Mouse (Mus musculus) erythroblast, adult 5-6 weeks (primary cell): ENCODE measurements around the gene Gm42715. TPM values are rescaled to one million over a fixed set of nuclear protein-coding genes. Genes with fewer than 3 reads are reported as not detected.
"Not testable (repeated sequence)": the region's sequence is repeated elsewhere in the genome, so short reads cannot be mapped to it uniquely, and the experiment has no call there.

ENCODE experiments used
- ATAC-seq: replicated peaks from 2 replicates; pipeline ENCODE4 v1.8.0; 2016; ENCODE audit warnings: moderate number of reproducible peaks, mild to moderate bottlenecking, moderate TSS enrichment, inconsistent platforms; ENCODE audit not compliant: poor library complexity, low FRiP score, severe bottlenecking
- total RNA-seq, 2 experiments: library from RNA; stranded (forward) in 1 of 2; stranded (reverse) in 1 of 2; fragments of 150-400 nt in 1 of 2; fragments of 200-764, 138-1000 nt in 1 of 2; gene quantifications; 2 replicates each; pipeline versions ENCODE4 v1.2.3 to v1.2.4; 2015 to 2017; ENCODE audit warnings: low replicate concordance in 2 of 2

The Gm42715 gene
- total RNA-seq (2015; ENCODE audit: low replicate concordance) (27.9 and 44.5 TPM in 2 replicates), total RNA-seq (2017; ENCODE audit: low replicate concordance) (17.4 and 34.6 TPM in 2 replicates)

DNA sequence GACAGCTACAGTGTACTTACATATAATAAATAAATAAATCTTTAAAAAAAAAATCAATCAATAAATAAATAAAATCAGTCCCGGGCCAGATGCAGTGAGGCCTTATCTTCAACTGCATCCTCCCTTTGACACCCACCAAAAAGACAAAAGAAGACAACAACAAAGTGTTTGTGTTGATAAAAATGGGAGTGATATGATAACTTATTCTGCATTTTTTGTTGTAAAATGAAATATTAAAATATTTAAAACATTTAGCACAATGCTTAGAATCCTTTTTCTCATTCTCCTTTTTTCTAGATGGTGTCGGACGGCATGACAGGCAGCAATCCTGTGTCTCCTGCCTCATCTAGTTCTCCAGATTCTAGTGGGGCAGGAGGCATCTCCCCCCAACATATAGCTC, at the start of gene Gm42715:
TSS of gene Gm42715 (plus strand) at position 301 of the 400 bp plus-strand sequence.
- no peak for ATAC-seq

- ATAC-seq: peak; percentile 48
These were observed 49.2 kb upstream of the Gm42715 start for GRCm38 (mm10) chr7:127470011-127470715.

DNA sequence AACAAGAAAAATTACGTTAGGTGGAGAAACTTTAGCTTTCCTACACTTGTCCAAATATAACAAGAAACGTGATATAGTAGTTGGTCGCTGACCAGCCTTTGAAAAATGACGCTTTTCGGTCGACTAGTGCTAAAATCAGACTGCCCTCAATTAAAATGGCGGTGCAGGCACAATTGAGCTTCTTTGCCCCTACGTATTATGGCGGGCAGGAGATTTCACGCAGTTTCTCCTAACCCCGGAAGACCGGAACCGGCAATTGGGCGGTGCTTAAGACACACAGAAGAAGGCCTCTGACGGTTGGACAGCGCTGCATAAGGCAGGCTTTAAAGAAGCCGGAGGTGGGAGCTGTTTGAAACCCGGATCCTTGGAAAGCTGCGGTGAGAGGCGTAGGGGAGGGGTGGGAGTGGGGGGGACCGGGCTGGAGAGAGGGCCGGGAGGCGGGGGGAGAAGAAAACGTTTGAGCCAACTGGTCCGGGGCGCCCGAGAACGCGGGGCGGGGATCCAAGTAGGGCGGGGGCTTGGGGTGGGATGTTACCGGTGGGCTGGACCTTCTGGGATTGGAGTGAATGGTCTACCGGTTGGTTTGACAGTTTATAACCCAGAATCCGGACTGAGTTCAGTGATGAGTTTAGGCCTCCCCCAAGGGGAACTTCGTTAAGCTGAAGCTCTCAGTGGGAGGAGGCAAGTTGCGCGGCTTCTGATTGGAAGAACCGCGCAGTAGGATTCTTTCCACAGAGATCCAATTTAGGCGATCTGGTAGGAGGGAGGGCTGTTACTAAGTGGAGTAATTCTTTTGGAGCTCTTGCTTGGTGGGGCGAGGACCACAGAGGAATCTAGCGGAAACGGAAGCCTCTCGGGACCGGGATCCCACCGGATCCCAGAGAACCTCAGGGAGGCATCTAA, 48.4 kb upstream of the Gm42715 start:
- ATAC-seq: peak; percentile 88

DNA sequence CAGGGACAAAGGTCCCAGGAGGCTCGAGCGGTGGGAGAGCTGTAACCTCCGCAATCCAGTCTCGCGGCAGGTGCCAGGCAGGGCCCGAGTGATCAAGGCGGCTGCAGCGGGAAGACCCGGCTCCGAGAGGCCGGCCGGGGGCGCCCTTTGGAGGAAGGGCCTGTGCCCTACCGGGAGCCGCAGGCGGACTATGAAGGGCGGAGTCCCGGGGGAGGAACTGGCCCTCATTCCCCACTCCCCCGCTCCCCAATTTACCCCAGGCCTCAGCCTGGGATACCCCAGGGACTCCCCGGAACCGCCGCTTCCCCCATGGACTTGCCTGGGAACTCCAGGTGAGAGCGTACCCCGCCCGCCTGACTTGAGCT, 47.8 kb upstream of the Gm42715 start:
- peak; percentile 38 for ATAC-seq

GRCm38 (mm10) chr7:127472060-127472459, 47.3 kb upstream of the Gm42715 start:
- peak; percentile 6; the same call in 1 of the 2 replicates for ATAC-seq

DNA sequence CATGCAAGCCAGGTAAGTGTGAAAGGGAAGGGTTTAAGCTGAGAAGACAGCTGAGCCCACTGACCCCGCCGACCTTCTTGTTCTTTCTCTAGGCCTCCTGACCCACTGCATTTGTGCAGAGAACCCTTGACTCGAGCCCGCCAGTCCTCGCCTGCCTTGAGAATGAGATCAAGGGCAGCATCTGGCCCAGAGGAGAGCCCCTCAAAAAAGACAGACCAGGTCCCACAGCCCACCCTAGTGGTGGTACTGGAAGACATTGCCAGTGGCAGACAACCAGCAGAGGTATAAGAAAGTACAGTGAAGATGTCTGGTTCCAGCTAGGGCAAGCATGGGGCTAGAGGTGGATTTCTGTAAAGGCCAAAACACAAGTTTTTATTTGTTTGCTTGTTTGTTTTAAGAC, 45.7 kb upstream of the Gm42715 start:
- ATAC-seq: no peak

DNA sequence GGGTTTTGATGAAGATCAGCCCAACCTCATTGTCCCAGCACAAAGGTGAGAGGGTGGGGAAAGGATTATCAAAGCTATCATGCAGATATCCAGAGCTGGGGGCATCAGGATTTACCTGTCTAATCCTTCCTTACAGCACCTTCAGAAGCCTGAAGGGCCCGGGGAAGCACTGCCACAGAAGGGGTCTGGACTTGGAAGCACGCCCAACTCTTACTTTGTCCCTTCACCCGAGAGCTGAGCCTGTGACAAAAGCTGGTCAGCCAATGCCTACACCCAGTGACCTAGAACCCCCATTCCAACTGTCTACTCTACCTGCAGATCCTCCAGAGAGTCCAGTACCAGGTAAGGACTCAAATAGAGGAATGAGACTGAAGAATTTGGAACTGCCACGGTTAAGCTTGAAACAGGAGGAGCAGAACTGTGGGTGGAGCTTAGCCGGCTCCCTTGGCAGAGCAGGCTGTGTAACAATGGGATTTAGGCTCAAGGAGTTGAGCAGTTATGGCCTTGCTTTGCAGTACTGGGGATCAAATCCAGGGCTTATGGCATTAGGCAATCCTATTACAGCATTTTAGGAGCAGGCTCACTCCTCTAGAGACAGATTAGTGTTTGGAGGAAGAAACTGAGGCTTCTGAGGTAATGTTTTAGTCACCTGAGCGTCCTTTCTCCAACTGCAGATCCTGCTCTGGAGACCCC, 44.9 kb upstream of the Gm42715 start:
- ATAC-seq: no peak

GRCm38 (mm10) chr7:127475186-127475740, 44.1 kb upstream of the Gm42715 start:
- no peak for ATAC-seq

DNA sequence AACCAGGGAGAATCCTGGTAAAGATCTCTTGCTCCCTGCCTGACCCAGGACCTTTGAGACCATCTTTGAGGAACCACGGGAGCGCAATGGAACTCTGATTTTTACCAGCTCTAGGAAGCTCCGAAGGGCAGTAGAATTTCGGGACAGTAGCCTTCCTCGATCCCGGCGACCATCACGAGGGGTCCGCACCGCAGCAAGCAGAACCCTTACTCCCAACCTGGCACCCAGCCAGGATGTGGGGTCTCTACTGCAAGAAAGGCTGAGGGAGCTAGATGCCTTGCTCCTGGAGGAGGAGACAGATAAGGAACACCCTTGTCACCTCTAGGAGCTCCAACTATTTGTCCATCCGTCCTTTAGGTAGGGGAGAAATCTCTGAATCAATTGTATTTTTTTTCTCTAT, 43.0 kb upstream of the Gm42715 start:
- ATAC-seq: no peak

GRCm38 (mm10) chr7:127476855-127477254, 42.5 kb upstream of the Gm42715 start:
- no peak for ATAC-seq

DNA sequence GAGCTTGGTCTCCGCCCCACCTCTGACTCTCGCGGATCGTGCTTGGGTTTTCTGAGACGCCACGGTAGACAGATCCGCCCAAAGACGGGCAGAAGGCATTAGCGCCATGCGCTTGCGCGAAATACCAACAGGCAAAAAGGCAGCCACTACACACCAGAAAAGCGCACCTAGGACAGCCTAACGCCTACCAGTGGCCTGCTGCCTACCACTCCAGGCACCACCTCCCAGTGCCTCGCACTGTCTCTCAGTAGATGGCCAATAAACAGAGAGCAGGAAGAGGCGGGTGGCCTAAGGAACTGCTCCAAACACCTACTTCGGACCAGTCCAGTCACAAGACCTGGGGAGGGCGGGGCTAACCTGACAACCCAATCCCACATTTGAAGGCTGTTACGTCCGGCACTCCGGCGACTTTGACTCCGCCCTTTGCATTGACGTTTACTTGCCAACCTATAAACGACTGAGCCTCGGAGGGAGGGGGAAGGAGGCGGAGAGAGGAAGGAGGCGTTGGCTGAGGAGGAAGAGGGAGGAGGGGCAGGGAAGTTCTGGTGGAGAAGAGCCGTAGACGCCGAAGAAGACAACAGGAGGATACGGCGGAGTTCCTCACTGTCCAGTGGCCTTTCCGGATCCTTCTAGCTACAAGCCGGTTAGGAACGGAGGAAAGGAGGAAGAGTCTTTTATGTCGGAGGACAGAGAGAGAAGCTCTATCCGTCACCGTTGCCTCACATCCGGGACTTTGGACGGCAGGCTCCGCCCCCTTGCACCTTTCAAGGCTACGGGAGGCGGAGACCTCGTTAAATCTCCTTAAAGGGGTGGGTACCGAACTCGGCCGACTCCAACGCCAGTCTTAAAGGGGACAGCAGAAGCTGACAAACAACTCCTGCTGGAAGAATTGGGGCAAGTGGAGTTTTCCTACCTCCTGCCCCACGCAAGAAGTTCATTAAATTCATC, 41.4 kb upstream of the Gm42715 start:
- ATAC-seq: peak; percentile 80

- peak; percentile 54 for ATAC-seq
These were observed 40.6 kb upstream of the Gm42715 start, which contains the start of gene Fbrs for GRCm38 (mm10) chr7:127478635-127479317. Gene Fbrs, plus strand, starts transcription at chr7:127479199.

GRCm38 (mm10) chr7:127479318-127480225, 39.8 kb upstream of the Gm42715 start:
- ATAC-seq: no peak

DNA sequence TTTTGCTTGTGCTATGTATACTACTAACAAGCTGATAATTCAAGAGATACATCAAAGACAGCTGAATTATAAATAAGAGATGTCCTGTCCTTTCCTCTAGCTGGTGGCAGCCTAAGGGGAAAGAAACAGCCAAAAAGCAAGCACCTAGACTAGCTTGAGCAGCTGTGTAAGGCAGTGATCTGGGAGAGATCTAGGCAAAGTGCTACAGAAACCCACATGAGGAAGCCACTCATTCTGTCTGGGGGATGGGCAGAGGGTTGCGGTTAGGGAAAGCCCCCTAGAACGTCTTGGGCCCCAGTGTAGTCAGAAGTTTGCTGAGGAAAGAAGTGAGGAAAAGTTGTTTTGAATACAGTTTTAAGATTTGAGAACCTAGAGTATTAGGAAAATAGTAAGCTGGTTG, 39.1 kb upstream of the Gm42715 start:
- no peak for ATAC-seq

DNA sequence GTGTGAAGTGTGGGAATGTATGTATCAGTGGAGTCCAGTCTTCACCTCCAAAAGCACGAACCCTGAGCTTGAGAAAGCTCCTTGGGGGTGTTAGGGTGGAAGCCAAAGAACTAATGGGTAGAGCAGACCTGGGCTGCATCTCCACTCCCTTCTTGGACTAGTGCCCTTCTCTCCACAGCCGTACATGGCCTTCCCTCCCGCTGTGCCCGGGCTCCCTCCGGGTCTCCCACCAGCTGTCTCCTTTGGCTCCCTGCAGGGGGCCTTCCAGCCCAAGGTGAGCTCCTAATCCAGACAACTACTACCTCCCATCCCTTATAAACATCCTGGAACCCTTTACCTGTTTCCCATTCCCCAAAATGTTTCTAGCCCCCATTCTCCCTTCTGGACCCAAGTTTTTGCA, 34.0 kb upstream of the Gm42715 start:
- no peak for ATAC-seq

GRCm38 (mm10) chr7:127488364-127488763, 31.0 kb upstream of the Gm42715 start:
- not testable (repeated sequence) for ATAC-seq

GRCm38 (mm10) chr7:127489982-127490381, 29.4 kb upstream of the Gm42715 start:
- no peak for ATAC-seq
